Mouse (Mus musculus): ENCODE data around the gene Sox9.

The Sox9 gene

GRCm38 (mm10) chr11:112781994-112782356 lies at the start of gene Sox9:
Gene Sox9 (plus strand): TSS chr11:112782224.
- DNase-seq, result peak; percentile 44

GRCm38 (mm10) chr11:112732401-112732800 lies 49.6 kb upstream of the Sox9 start:
- no peak for DNase-seq

- no peak for DNase-seq
These were observed 45.0 kb upstream of the Sox9 start for GRCm38 (mm10) chr11:112737071-112737470.

GRCm38 (mm10) chr11:112739681-112740080 lies 42.3 kb upstream of the Sox9 start:
- DNase-seq, result no peak

GRCm38 (mm10) chr11:112756516-112756915 lies 25.5 kb upstream of the Sox9 start:
- DNase-seq, result no peak

- DNase-seq, result no peak
These were observed 24.0 kb upstream of the Sox9 start for GRCm38 (mm10) chr11:112758056-112758455.

- no peak for DNase-seq
These were observed 15.1 kb upstream of the Sox9 start for GRCm38 (mm10) chr11:112766956-112767355.

GRCm38 (mm10) chr11:112767531-112768041 lies 14.4 kb upstream of the Sox9 start:
- no peak for DNase-seq

GRCm38 (mm10) chr11:112772791-112773355 lies 9.2 kb upstream of the Sox9 start:
- DNase-seq, result no peak

GRCm38 (mm10) chr11:112779762-112780161 lies 2.3 kb upstream of the Sox9 start:
- peak; percentile 36 for DNase-seq

GRCm38 (mm10) chr11:112780394-112780920 lies 1.6 kb upstream of the Sox9 start:
- DNase-seq, result peak; percentile 7

GRCm38 (mm10) chr11:112781035-112781911 lies 751 bp upstream of the Sox9 start:
- DNase-seq, result peak; percentile 29

GRCm38 (mm10) chr11:112782357-112783121 lies 515 bp downstream of the Sox9 start:
- peak; percentile 10 for DNase-seq

- DNase-seq, result no peak
These were observed 1.6 kb downstream of the Sox9 start for GRCm38 (mm10) chr11:112783401-112784346.

- no peak for DNase-seq
These were observed 2.4 kb downstream of the Sox9 start for GRCm38 (mm10) chr11:112784347-112784902.

GRCm38 (mm10) chr11:112784903-112785381 lies 2.9 kb downstream of the Sox9 start:
- no peak for DNase-seq

- DNase-seq, result no peak
These were observed 3.6 kb downstream of the Sox9 start for GRCm38 (mm10) chr11:112785581-112785980.

- DNase-seq, result no peak
These were observed 4.4 kb downstream of the Sox9 start for GRCm38 (mm10) chr11:112786427-112786826.

GRCm38 (mm10) chr11:112788296-112788695 lies 6.3 kb downstream of the Sox9 start:
- DNase-seq, result no peak

GRCm38 (mm10) chr11:112796379-112796778 lies 14.4 kb downstream of the Sox9 start:
- no peak for DNase-seq

GRCm38 (mm10) chr11:112798831-112799382 lies 16.9 kb downstream of the Sox9 start:
- DNase-seq, result no peak

Measured in kidney, adult 9 months (tissue).